Mouse (Mus musculus): ENCODE results near the gene Pigf. TPM values are rescaled to one million over a fixed set of nuclear protein-coding genes. Genes with fewer than 3 reads are reported as not detected.

The Pigf gene
- polyA plus RNA-seq, 1 experiment from 2014 or later: 42.3 TPM

GRCm38 (mm10) chr17:87044796-87045195 is 19.6 kb upstream of the Pigf start:
- ATAC-seq (ENCODE audit: low FRiP score) (0 out of 2 replicates have a peak, but pooled peaks have one; percentile 17), DNase-seq (ENCODE audit: low spot score) (no peak)
- Histone ChIP-seq H3K27ac (ENCODE audit: low read depth, low read length) (no peak overlapping the region), H3K4me3 (ENCODE audit: low read depth, low read length) (no peak overlapping the region), H3K4me2 (replicated peaks; ENCODE audit: low read depth, low read length) (no peak overlapping the region), H3K27me3 (ENCODE audit: control insufficient read depth, insufficient read depth, low read length) (no peaks in the 10 kb centered on the region), H3K4me1 (replicated peaks; ENCODE audit: control insufficient read depth, insufficient read depth, low read length) (no peaks in the 10 kb centered on the region), H3K9ac (ENCODE audit: low read depth, low read length) (no peak overlapping the region), H3K36me3 (ENCODE audit: control insufficient read depth, insufficient read depth, low read length) (no peaks in the 10 kb centered on the region), H3K9me3 (ENCODE audit: control insufficient read depth, low read length) (no peaks in the 10 kb centered on the region)
- whole genome bisulfite sequencing: 82% methylated on average over 8 of the region's 8 CpGs

GRCm38 (mm10) chr17:87044364-87044763 is 19.2 kb upstream of the Pigf start:
- Histone ChIP-seq H3K27me3 (ENCODE audit: control insufficient read depth, insufficient read depth, low read length) (no peaks in the 10 kb centered on the region), H3K9me3 (ENCODE audit: control insufficient read depth, low read length) (no peaks in the 10 kb centered on the region), H3K4me2 (replicated peaks; ENCODE audit: low read depth, low read length) (no peak overlapping the region), H3K27ac (ENCODE audit: low read depth, low read length) (no peak overlapping the region), H3K9ac (ENCODE audit: low read depth, low read length) (no peak overlapping the region), H3K4me1 (replicated peaks; ENCODE audit: control insufficient read depth, insufficient read depth, low read length) (no peaks in the 10 kb centered on the region), H3K4me3 (ENCODE audit: low read depth, low read length) (no peak overlapping the region), H3K36me3 (ENCODE audit: control insufficient read depth, insufficient read depth, low read length) (no peaks in the 10 kb centered on the region)
- DNase-seq (ENCODE audit: low spot score): peak; percentile 96
- under 1% methylated on average over 15 of the region's 15 CpGs for WGBS
- peak; percentile 66 for ATAC-seq (ENCODE audit: low FRiP score)

- Histone ChIP-seq H3K27ac (ENCODE audit: low read depth, low read length) (no peak overlapping the region), H3K4me3 (ENCODE audit: low read depth, low read length) (no peak overlapping the region), H3K4me2 (replicated peaks; ENCODE audit: low read depth, low read length) (no peak overlapping the region), H3K27me3 (ENCODE audit: control insufficient read depth, insufficient read depth, low read length) (no peaks in the 10 kb centered on the region), H3K36me3 (ENCODE audit: control insufficient read depth, insufficient read depth, low read length) (no peaks in the 10 kb centered on the region), H3K9ac (ENCODE audit: low read depth, low read length) (no peak overlapping the region), H3K4me1 (replicated peaks; ENCODE audit: control insufficient read depth, insufficient read depth, low read length) (no peaks in the 10 kb centered on the region), H3K9me3 (ENCODE audit: control insufficient read depth, low read length) (no peaks in the 10 kb centered on the region)
- no peak for ATAC-seq (ENCODE audit: low FRiP score)
- WGBS: 77% methylated on average over 19 of the region's 19 CpGs
- DNase-seq (ENCODE audit: low spot score): no peak
Measured at GRCm38 (mm10) chr17:87041739-87042138, 16.5 kb upstream of the Pigf start.

- Histone ChIP-seq H3K4me2 (replicated peaks; ENCODE audit: low read depth, low read length) (no peak overlapping the region), H3K36me3 (ENCODE audit: control insufficient read depth, insufficient read depth, low read length) (no peaks in the 10 kb centered on the region), H3K27ac (ENCODE audit: low read depth, low read length) (no peak overlapping the region), H3K4me3 (ENCODE audit: low read depth, low read length) (no peak overlapping the region), H3K4me1 (replicated peaks; ENCODE audit: control insufficient read depth, insufficient read depth, low read length) (no peaks in the 10 kb centered on the region), H3K27me3 (ENCODE audit: control insufficient read depth, insufficient read depth, low read length) (no peaks in the 10 kb centered on the region), H3K9ac (ENCODE audit: low read depth, low read length) (no peak overlapping the region), H3K9me3 (ENCODE audit: control insufficient read depth, low read length) (no peaks in the 10 kb centered on the region)
- 89% methylated on average over 5 of the region's 5 CpGs for WGBS
- ATAC-seq (ENCODE audit: low FRiP score) (no peak), DNase-seq (ENCODE audit: low spot score) (no peak)
Measured at GRCm38 (mm10) chr17:87038496-87038895, 13.3 kb upstream of the Pigf start.

- no peaks in the 10 kb centered on the region for H3K36me3 ChIP-seq (ENCODE audit: control insufficient read depth, insufficient read depth, low read length)
- 71% methylated on average over 10 of the region's 10 CpGs for WGBS
- H3K27me3 ChIP-seq (ENCODE audit: control insufficient read depth, insufficient read depth, low read length): no peaks in the 10 kb centered on the region
- H3K4me3 ChIP-seq (ENCODE audit: low read depth, low read length): no peak overlapping the region
- peak; percentile 70 for DNase-seq (ENCODE audit: low spot score)
- H3K9me3 ChIP-seq (ENCODE audit: control insufficient read depth, low read length): no peaks in the 10 kb centered on the region
- ATAC-seq (ENCODE audit: low FRiP score): no peak
- H3K4me1 ChIP-seq (replicated peaks; ENCODE audit: control insufficient read depth, insufficient read depth, low read length): no peaks in the 10 kb centered on the region
- H3K4me2 ChIP-seq (replicated peaks; ENCODE audit: low read depth, low read length): no peak overlapping the region
- no peak overlapping the region for H3K27ac ChIP-seq (ENCODE audit: low read depth, low read length)
- H3K9ac ChIP-seq (ENCODE audit: low read depth, low read length): no peak overlapping the region
Measured at GRCm38 (mm10) chr17:87036141-87037073, 11.2 kb upstream of the Pigf start.

GRCm38 (mm10) chr17:87024491-87025242 is 539 bp downstream of the Pigf start:
- Histone ChIP-seq H3K27ac (ENCODE audit: low read depth, low read length) (no peak overlapping the region), H3K4me3 (ENCODE audit: low read depth, low read length) (peak overlapping the region; percentile 79), H3K9ac (ENCODE audit: low read depth, low read length) (peak overlapping the region; percentile 61), H3K27me3 (ENCODE audit: control insufficient read depth, insufficient read depth, low read length) (no peaks in the 10 kb centered on the region), H3K4me1 (replicated peaks; ENCODE audit: control insufficient read depth, insufficient read depth, low read length) (no peaks in the 10 kb centered on the region), H3K4me2 (replicated peaks; ENCODE audit: low read depth, low read length) (peak overlapping the region; percentile 80), H3K9me3 (ENCODE audit: control insufficient read depth, low read length) (no peaks in the 10 kb centered on the region), H3K36me3 (ENCODE audit: control insufficient read depth, insufficient read depth, low read length) (0 out of 2 replicates have a peak, but pooled peaks cover 4% of the 10 kb centered on the region)
- peak; percentile 83 for ATAC-seq (ENCODE audit: low FRiP score)
- 2% methylated on average over 55 of the region's 55 CpGs for WGBS
- DNase-seq (ENCODE audit: low spot score): no peak

GRCm38 (mm10) chr17:87019692-87020091 is 5.5 kb downstream of the Pigf start:
- Histone ChIP-seq H3K9ac (ENCODE audit: low read depth, low read length) (no peak overlapping the region), H3K27ac (ENCODE audit: low read depth, low read length) (no peak overlapping the region), H3K4me3 (ENCODE audit: low read depth, low read length) (no peak overlapping the region), H3K36me3 (ENCODE audit: control insufficient read depth, insufficient read depth, low read length) (no peaks in the 10 kb centered on the region), H3K4me1 (replicated peaks; ENCODE audit: control insufficient read depth, insufficient read depth, low read length) (no peaks in the 10 kb centered on the region), H3K4me2 (replicated peaks; ENCODE audit: low read depth, low read length) (no peak overlapping the region), H3K27me3 (ENCODE audit: control insufficient read depth, insufficient read depth, low read length) (no peaks in the 10 kb centered on the region), H3K9me3 (ENCODE audit: control insufficient read depth, low read length) (no peaks in the 10 kb centered on the region)
- WGBS: 89% methylated on average over 5 of the region's 5 CpGs
- ATAC-seq (ENCODE audit: low FRiP score): no peak
- DNase-seq (ENCODE audit: low spot score): no peak

GRCm38 (mm10) chr17:87011301-87012019 is 13.7 kb downstream of the Pigf start:
- Histone ChIP-seq H3K4me3 (ENCODE audit: low read depth, low read length) (no peak overlapping the region), H3K4me2 (replicated peaks; ENCODE audit: low read depth, low read length) (no peak overlapping the region), H3K9me3 (ENCODE audit: control insufficient read depth, low read length) (no peaks in the 10 kb centered on the region), H3K27ac (ENCODE audit: low read depth, low read length) (no peak overlapping the region), H3K36me3 (ENCODE audit: control insufficient read depth, insufficient read depth, low read length) (no peaks in the 10 kb centered on the region), H3K9ac (ENCODE audit: low read depth, low read length) (no peak overlapping the region), H3K27me3 (ENCODE audit: control insufficient read depth, insufficient read depth, low read length) (no peaks in the 10 kb centered on the region), H3K4me1 (replicated peaks; ENCODE audit: control insufficient read depth, insufficient read depth, low read length) (no peaks in the 10 kb centered on the region)
- DNase-seq (ENCODE audit: low spot score) (no peak), ATAC-seq (ENCODE audit: low FRiP score) (no peak)
- WGBS: 95% methylated on average over 13 of the region's 13 CpGs
